Comparison of ENCODE assay signal across 41 mouse cellular contexts in genomic region chr4:155613264-155613663, GRCm38 (mm10). TPM values are rescaled to one million over a fixed set of nuclear protein-coding genes. Genes with fewer than 3 reads are reported as not detected.
"Had no signal": no experiment of that assay in that cellular context is flagged by ENCODE, and none has a peak within 500 bp of the region (broad histone marks: within the 10 kb centered on the region; RNA-seq: fewer than 3 reads in every experiment).

No protein-coding gene starts in this region.

- H3K4me1 ChIP-seq: heart, embryonic 10.5 days; heart, embryonic 12.5 days; hindbrain, embryonic 13.5 days; hindbrain, embryonic 15.5 days; kidney, embryonic 15.5 days; limb, embryonic 13.5 days; limb, embryonic 15.5 days had no signal

- H3K9me3 ChIP-seq: heart, embryonic 10.5 days; heart, embryonic 12.5 days; hindbrain, embryonic 13.5 days; hindbrain, embryonic 15.5 days; kidney, embryonic 15.5 days; limb, embryonic 13.5 days; limb, embryonic 15.5 days; liver, embryonic 13.5 days had no signal

- H3K27ac ChIP-seq: heart, embryonic 10.5 days; hindbrain, embryonic 13.5 days; hindbrain, embryonic 15.5 days; hindbrain, postnatal 0 days; kidney, embryonic 15.5 days; kidney, postnatal 0 days; limb, embryonic 13.5 days; limb, embryonic 15.5 days; liver, embryonic 13.5 days had no signal

- H3K4me2 ChIP-seq: heart, embryonic 12.5 days; hindbrain, embryonic 13.5 days; hindbrain, embryonic 15.5 days; kidney, embryonic 15.5 days; limb, embryonic 13.5 days; limb, embryonic 15.5 days; liver, embryonic 11.5 days; liver, embryonic 13.5 days had no signal

- H3K27me3 ChIP-seq: heart, embryonic 12.5 days; hindbrain, embryonic 13.5 days; hindbrain, embryonic 15.5 days; kidney, embryonic 15.5 days; limb, embryonic 13.5 days; limb, embryonic 15.5 days; liver, embryonic 13.5 days had no signal

- ATAC-seq: forebrain, postnatal 0 days; hindbrain, postnatal 0 days had no signal

- H3K9ac ChIP-seq: forebrain, postnatal 0 days; heart, embryonic 12.5 days; hindbrain, embryonic 13.5 days; hindbrain, embryonic 15.5 days; kidney, embryonic 15.5 days; limb, embryonic 13.5 days; limb, embryonic 15.5 days; liver, embryonic 13.5 days had no signal

- H3K4me3 ChIP-seq: heart, embryonic 10.5 days; heart, embryonic 12.5 days; hindbrain, embryonic 13.5 days; hindbrain, embryonic 15.5 days; kidney, embryonic 15.5 days; limb, embryonic 13.5 days; limb, embryonic 15.5 days; liver, embryonic 13.5 days had no signal

- DNase-seq: forebrain, postnatal 0 days; gastrocnemius, postnatal 14 days; gastrocnemius, postnatal 36 days; heart, adult 18-20 months; heart, postnatal 14 days; heart, postnatal 36 days; kidney, adult 11 months; kidney, adult 2 months; kidney, adult 9 months; kidney, postnatal 14 days; kidney, postnatal 36 days; layer of hippocampus, adult 9-11 months; layer of hippocampus, postnatal 36 days; liver, embryonic 13.5 days had no signal

RNA-seq across cellular contexts. Expression of gene Gm10563, which starts 31.9 kb away (rescaled TPM):
- total RNA-seq: forebrain, postnatal 0 days; gastrocnemius, adult 18-20 months; gastrocnemius, adult 8-10 months; gastrocnemius, postnatal 14 days; gastrocnemius, postnatal 36 days; heart, adult 18-20 months; heart, adult 8-10 months; heart, postnatal 14 days; heart, postnatal 36 days; hematopoietic stem cell, adult 5-6 weeks; hindbrain, postnatal 0 days; layer of hippocampus, adult 18-20 months; layer of hippocampus, adult 8-10 months; layer of hippocampus, postnatal 14 days; layer of hippocampus, postnatal 36 days; left cerebral cortex, adult 18-20 months; left cerebral cortex, postnatal 14 days; left cerebral cortex, postnatal 36 days had no signal
- polyA plus RNA-seq: forebrain, postnatal 0 days; gonadal fat pad, adult 2 months; heart, embryonic 10.5 days; heart, embryonic 12.5 days; heart, embryonic 14.5 days; heart, embryonic 16.5 days; hindbrain, embryonic 11.5 days; hindbrain, embryonic 13.5 days; hindbrain, embryonic 15.5 days; hindbrain, postnatal 0 days; intestine, embryonic 14.5 days; kidney, adult 2 months; kidney, embryonic 15.5 days; kidney, postnatal 0 days; large intestine, adult 2 months; limb, embryonic 11.5 days; limb, embryonic 13.5 days; limb, embryonic 15.5 days; liver, embryonic 11.5 days; liver, embryonic 13.5 days had no signal

RNA-seq across cellular contexts. Expression of gene Mmp23, which starts 39.9 kb away (rescaled TPM):
- total RNA-seq: hematopoietic stem cell, adult 5-6 weeks had no signal
